Mouse (Mus musculus) midbrain, embryonic 14.5 days (tissue): Measurements from ENCODE around the gene Grhl3. TPM values are rescaled to one million over a fixed set of nuclear protein-coding genes. Genes with fewer than 3 reads are reported as not detected.

Source experiments
- ATAC-seq: fragments of 200-750 bp; cut with Nextera tagmentation; 2 replicates; pipeline ENCODE4 v1.8.0; 2017; ENCODE audit warnings: moderate number of reproducible peaks, moderate library complexity; ENCODE audit not compliant: low FRiP score, low TSS enrichment
- DNase-seq: peaks from one replicate; pipeline ENCODE4 v3.0.0-alpha.2; 2015
- H3K27ac ChIP-seq: fragments of 300-500 bp; sonication (generic); replicated peaks from 2 replicates; pipeline ENCODE4 v1.5.1; 2014; ENCODE audit warnings: mild to moderate bottlenecking, low read depth, low read length, moderate library complexity
- H3K27me3 ChIP-seq: fragments of 300-500 bp; sonication (generic); 2 replicates; pipeline ENCODE4 v1.6.1; 2014; ENCODE audit warnings: low read length, control low read depth, mixed read lengths; ENCODE audit not compliant: control insufficient read depth, insufficient read depth
- H3K36me3 ChIP-seq: fragments of 300-500 bp; sonication (generic); 2 replicates; pipeline ENCODE4 v1.6.1; 2014; ENCODE audit warnings: low read length, control low read depth; ENCODE audit not compliant: control insufficient read depth, insufficient read depth
- H3K4me1 ChIP-seq: fragments of 300-500 bp; sonication (generic); 2 replicates; pipeline ENCODE4 v1.6.1; 2014; ENCODE audit warnings: mild to moderate bottlenecking, antibody characterized with exemption, low read length, control low read depth; ENCODE audit not compliant: control insufficient read depth, insufficient read depth
- H3K4me2 ChIP-seq: fragments of 300-500 bp; sonication (generic); 2 replicates; pipeline ENCODE4 v1.6.1; 2014; ENCODE audit warnings: mild to moderate bottlenecking, low read length, moderate library complexity
- H3K4me3 ChIP-seq: fragments of 300-500 bp; sonication (generic); replicated peaks from 2 replicates; pipeline ENCODE4 v1.5.1; 2014; ENCODE audit warnings: low read depth, low read length
- H3K9ac ChIP-seq: fragments of 300-500 bp; sonication (generic); replicated peaks from 2 replicates; pipeline ENCODE4 v1.6.1; 2014; ENCODE audit warnings: mild to moderate bottlenecking, low read length, moderate library complexity
- H3K9me3 ChIP-seq: fragments of 300-500 bp; sonication (generic); 2 replicates; pipeline ENCODE4 v1.6.1; 2016; ENCODE audit warnings: low read length, control low read depth, mixed read lengths; ENCODE audit not compliant: control insufficient read depth
- WGBS: fragments of 180-500 bp; shearing (Covaris S2); extraction: QIAGEN DNeasy Blood & Tissue Kit; methylation state at CpG from one replicate; pipeline ENCODE4 v1.1.7; 2014; 5-methylcytosine and 5-hydroxymethylcytosine counted together
- polyA plus RNA-seq: library from polyadenylated mRNA; unstranded; fragments of >200 nt; fragmentation: Nextera tagmentation; extraction: Ambion mirVana; gene quantifications from 2 replicates; pipeline ENCODE4 v1.2.1, GENCODE M21; 2014

The Grhl3 gene
- polyA plus RNA-seq, 1 experiment from 2014 or later: 1.6 TPM

DNA sequence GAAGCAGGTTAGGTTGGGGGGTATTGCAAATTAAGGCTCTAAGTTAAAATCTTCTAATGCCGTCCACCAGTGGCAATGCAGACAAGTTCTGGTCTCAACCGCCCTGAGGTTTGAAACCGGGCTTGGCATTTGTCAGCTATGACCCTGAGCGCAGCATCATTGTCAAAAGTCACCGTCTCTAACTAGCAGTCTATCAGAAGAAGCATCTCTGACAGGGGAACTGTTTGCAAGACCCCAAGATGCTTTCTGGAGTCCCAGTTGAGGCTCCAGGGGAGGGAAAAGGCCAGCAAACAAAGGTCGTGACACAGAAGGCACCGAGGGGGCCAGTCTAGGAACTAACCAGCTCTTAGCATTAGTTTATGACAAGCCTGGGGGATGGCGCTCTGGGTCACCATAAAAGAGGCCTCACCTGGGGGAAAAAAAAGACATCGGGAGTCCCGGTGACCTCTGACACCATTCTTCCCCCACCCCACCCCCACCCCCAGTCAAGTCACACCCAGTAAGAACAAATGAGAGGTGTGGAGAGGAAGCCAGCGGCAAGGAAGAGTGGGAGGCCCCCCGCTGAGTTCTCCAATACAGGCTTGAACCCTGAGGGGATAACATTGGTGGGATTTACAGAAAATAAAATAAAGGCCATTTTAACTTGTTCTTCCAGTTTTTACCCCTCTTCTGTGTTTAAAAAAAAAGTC is 7.9 kb upstream of the Grhl3 start:
- H3K4me1 ChIP-seq: no peaks in the 10 kb centered on the region
- no peaks in the 10 kb centered on the region for H3K36me3 ChIP-seq
- DNase-seq (no peak), ATAC-seq (no peak)
- H3K9ac ChIP-seq: no peak overlapping the region
- H3K27me3 ChIP-seq: no peaks in the 10 kb centered on the region
- no peak overlapping the region for H3K4me2 ChIP-seq
- no peak overlapping the region for H3K4me3 ChIP-seq
- 35% methylated on average over 12 of the region's 12 CpGs for WGBS
- no peaks in the 10 kb centered on the region for H3K9me3 ChIP-seq
- H3K27ac ChIP-seq: no peak overlapping the region

GRCm38 (mm10) chr4:135579695-135580094 is 6.3 kb upstream of the Grhl3 start:
- WGBS: 67% methylated on average over 6 of the region's 6 CpGs
- Histone ChIP-seq H3K9ac (no peak overlapping the region), H3K4me2 (no peak overlapping the region), H3K27me3 (peaks cover 2% of the 10 kb centered on the region; the same call in 1 of the 2 replicates), H3K27ac (no peak overlapping the region), H3K9me3 (no peaks in the 10 kb centered on the region), H3K36me3 (no peaks in the 10 kb centered on the region), H3K4me3 (no peak overlapping the region), H3K4me1 (no peaks in the 10 kb centered on the region)
- ATAC-seq (no peak), DNase-seq (no peak)

DNA sequence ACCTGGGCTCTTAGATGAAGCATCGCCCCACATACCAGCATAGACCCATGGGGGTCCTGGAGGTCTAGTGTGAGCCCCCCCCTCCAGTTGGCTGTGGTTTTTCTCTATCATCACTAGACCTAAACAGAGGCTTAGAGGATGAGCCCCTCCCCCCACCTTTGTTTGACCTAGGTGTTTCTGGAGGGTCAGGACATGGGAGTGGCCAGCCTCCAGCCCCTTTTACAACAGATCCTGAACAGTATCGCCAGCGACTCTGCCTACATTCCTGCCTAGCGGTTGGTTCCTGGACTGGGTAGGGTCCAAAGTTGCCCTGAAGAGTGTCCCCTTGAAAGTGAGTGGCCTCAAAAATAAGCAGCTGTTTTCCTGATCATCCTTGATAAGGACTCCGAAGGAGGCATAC is 5.1 kb upstream of the Grhl3 start:
- H3K9me3 ChIP-seq: no peaks in the 10 kb centered on the region
- ATAC-seq (no peak), DNase-seq (no peak)
- peaks cover 7% of the 10 kb centered on the region for H3K4me1 ChIP-seq
- H3K4me2 ChIP-seq: no peak overlapping the region
- H3K4me3 ChIP-seq: no peak overlapping the region
- no peak overlapping the region for H3K27ac ChIP-seq
- H3K27me3 ChIP-seq: peaks cover 12% of the 10 kb centered on the region; the same call in 1 of the 2 replicates
- H3K36me3 ChIP-seq: no peaks in the 10 kb centered on the region
- 90% methylated on average over 5 of the region's 5 CpGs for WGBS
- H3K9ac ChIP-seq: no peak overlapping the region

DNA sequence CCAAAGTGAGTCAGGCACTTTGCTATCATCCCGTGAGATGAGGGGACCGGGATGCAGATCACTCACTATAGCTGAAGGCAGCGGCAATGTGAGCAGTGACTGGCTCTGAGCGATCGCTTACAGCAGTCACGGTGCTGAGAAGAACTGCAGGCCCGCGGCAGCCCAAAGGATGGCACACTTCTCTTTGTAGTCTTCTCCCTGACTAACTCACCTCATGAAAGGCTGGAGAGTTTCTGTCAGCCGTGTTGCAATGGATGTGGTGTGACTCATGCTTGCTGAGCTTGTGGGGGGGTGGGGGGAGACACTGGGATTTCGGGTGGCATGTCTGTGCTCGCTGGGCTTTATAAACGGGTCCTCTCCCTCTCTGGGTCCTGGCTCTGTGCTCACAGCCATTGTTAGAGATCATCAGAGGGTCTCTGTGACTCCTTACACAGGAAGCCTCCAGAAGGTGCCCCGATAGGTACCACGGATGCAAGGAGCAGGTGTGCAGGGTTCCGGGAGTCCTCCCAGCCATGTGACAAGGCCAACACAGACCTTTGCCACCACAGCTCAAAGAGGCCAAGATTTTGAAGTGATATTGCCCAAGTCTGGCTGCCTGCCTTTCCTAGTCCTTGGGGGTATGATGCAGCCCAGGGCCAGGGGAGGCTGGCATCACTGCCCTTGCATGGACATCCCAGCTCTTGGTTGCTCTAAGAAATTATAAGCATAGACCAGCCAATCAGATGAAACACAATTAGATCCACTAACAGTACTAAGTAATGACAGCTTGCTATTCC is 2.1 kb upstream of the Grhl3 start:
- Histone ChIP-seq H3K9ac (no peak overlapping the region), H3K9me3 (no peaks in the 10 kb centered on the region), H3K27me3 (peaks cover 39% of the 10 kb centered on the region), H3K4me2 (no peak overlapping the region), H3K4me3 (no peak overlapping the region), H3K4me1 (peaks cover 25% of the 10 kb centered on the region), H3K27ac (no peak overlapping the region), H3K36me3 (no peaks in the 10 kb centered on the region)
- DNase-seq: no peak
- WGBS: 69% methylated on average over 15 of the region's 15 CpGs
- ATAC-seq: no peak

GRCm38 (mm10) chr4:135572276-135572675 is 1.2 kb downstream of the Grhl3 start:
- no peak for ATAC-seq
- peak overlapping the region; percentile 30; the same call in 1 of the 2 replicates for H3K4me3 ChIP-seq
- H3K9me3 ChIP-seq: no peaks in the 10 kb centered on the region
- peak overlapping the region; percentile 70 for H3K4me2 ChIP-seq
- peaks cover 37% of the 10 kb centered on the region for H3K4me1 ChIP-seq
- no peak overlapping the region for H3K9ac ChIP-seq
- no peak for DNase-seq
- H3K27ac ChIP-seq: no peak overlapping the region
- H3K36me3 ChIP-seq: no peaks in the 10 kb centered on the region
- H3K27me3 ChIP-seq: peaks cover 50% of the 10 kb centered on the region
- WGBS: 39% methylated on average over 8 of the region's 8 CpGs

DNA sequence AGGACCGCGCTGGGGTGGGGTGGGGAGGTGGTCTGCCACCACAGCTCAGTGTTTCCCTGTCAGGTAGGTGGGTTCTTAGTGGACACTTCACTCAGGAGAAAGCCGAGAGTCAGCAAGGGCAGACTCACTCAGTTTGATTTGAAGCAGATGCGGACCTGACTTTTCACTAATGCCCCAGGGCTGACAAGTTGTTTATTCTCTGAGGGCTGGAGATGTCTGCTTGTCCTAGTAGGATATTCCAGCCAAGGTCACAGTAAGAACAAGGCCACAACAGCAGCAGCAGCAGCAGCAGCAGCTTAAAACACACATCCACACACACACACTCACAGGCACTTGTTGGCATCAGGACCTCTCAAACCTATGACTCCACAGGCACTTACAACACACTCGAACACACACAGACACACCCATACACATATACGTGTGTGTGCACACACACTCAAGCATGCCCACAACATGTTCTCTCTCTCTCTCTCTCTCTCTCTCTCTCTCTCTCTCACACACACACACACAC is 2.3 kb downstream of the Grhl3 start:
- peaks cover 39% of the 10 kb centered on the region for H3K4me1 ChIP-seq
- WGBS: 57% methylated on average over 6 of the region's 6 CpGs
- H3K9me3 ChIP-seq: no peaks in the 10 kb centered on the region

DNA sequence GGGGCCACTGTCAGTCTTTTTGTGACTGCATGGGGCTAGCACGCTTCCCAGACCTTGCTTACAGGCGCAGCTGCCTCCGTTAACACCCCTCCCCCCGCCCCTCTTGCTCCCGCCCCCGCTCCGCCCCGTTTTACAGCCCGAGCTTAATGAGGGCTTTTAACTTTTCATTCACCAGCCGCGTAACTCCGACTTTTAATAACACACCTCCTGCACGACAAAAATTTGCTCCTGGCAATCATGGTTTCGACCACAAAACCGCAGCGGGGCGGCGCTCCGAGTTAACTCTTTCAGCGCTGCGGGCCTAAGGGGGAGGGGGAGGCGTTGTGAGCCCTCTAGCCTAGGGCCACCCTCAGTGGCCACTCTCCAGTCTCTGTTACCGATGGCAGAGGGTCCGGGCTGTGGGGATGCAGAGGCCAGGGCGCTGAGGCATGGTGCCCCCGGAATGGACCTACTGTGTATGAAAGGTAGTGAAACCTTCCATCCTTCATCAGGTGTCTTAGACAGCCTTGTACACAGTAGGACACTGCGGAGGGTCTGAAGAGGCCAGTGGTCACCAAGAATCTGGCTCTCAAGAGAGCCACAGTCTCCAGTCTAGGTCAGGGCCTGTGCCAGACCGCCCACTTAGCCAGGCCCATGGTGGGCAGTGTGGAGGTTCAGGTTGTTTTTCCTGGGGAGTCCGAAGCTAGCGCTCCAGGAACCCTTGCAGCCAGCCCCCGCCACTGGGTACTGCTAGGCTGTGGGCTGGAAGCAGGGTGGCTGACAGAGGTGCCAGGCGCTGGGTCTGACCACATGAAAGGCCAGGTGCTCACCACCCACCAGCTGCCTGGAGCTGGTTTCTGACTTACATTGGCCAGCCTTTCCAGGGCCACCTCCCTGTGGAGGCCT is 3.0 kb downstream of the Grhl3 start:
- peak; percentile 54 for ATAC-seq
- Histone ChIP-seq H3K4me3 (peak overlapping the region; percentile 31), H3K9me3 (no peaks in the 10 kb centered on the region), H3K36me3 (no peaks in the 10 kb centered on the region), H3K4me1 (peaks cover 44% of the 10 kb centered on the region), H3K27ac (no peak overlapping the region; the same call in 1 of the 2 replicates), H3K4me2 (peak overlapping the region; percentile 55), H3K9ac (0 out of 2 replicates have a peak overlapping the region, but pooled peaks have one; percentile 23), H3K27me3 (peaks cover 50% of the 10 kb centered on the region)
- WGBS: 11% methylated on average over 32 of the region's 32 CpGs
- DNase-seq: peak; percentile 71

More for the DNA sequence above, 2.3 kb downstream of the Grhl3 start:
- Histone ChIP-seq H3K4me3 (no peak overlapping the region), H3K36me3 (no peaks in the 10 kb centered on the region), H3K27ac (no peak overlapping the region), H3K4me2 (peak overlapping the region; percentile 55; the same call in 1 of the 2 replicates), H3K9ac (no peak overlapping the region), H3K27me3 (peaks cover 50% of the 10 kb centered on the region)
- DNase-seq: no peak
- no peak for ATAC-seq

DNA sequence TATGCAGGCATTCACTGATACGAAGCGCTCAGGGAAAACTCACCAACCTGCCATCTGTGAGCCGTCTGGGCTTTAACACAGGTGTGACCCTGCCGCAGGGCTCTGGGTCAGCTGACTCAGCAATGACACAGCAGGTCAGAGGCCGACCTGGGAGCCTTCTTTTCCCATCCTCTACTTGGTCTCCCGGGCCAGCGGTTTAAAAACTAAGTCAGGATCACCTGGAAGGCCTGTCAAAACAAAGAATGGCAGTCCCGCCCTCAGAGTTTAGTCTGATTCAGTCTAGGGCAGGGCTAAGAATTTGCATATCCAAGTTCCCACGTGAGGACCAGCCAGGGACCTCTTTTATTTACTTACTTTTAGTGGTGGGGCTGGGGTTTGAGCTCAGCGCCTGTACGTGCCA is 4.2 kb downstream of the Grhl3 start:
- 12% methylated on average over 11 of the region's 11 CpGs for WGBS
- H3K9ac ChIP-seq: no peak overlapping the region
- H3K27me3 ChIP-seq: peaks cover 43% of the 10 kb centered on the region
- no peaks in the 10 kb centered on the region for H3K36me3 ChIP-seq
- H3K27ac ChIP-seq: no peak overlapping the region
- no peak for DNase-seq
- H3K9me3 ChIP-seq: no peaks in the 10 kb centered on the region
- ATAC-seq: no peak
- H3K4me2 ChIP-seq: peak overlapping the region; percentile 55; the same call in 1 of the 2 replicates
- no peak overlapping the region for H3K4me3 ChIP-seq
- H3K4me1 ChIP-seq: peaks cover 50% of the 10 kb centered on the region
